Mouse (Mus musculus) liver, embryonic 12.5 days (tissue): Measurements from ENCODE around the gene Acbd4. TPM values are rescaled to one million over a fixed set of nuclear protein-coding genes. Genes with fewer than 3 reads are reported as not detected.
A peak's percentile ranks its signal among the peaks of the same experiment; 100 is the strongest.

Experiments used
- ATAC-seq: fragments of 200-750 bp; cut with Nextera tagmentation; 2 replicates; pipeline ENCODE4 v1.8.0; 2017; ENCODE audit warnings: moderate number of reproducible peaks, mild to moderate bottlenecking, moderate library complexity
- H3K27ac ChIP-seq: fragments of 300-500 bp; sonication (generic); 2 replicates; pipeline ENCODE4 v1.5.1; 2016; ENCODE audit warnings: mild to moderate bottlenecking
- H3K27me3 ChIP-seq: fragments of 300-500 bp; sonication (generic); replicated peaks from 2 replicates; pipeline ENCODE4 v1.6.1; 2016; ENCODE audit warnings: mild to moderate bottlenecking, moderate library complexity
- H3K36me3 ChIP-seq: fragments of 300-500 bp; sonication (generic); 2 replicates; pipeline ENCODE4 v1.6.1; 2016; ENCODE audit warnings: mild to moderate bottlenecking, moderate library complexity
- H3K4me1 ChIP-seq: fragments of 300-500 bp; sonication (generic); 2 replicates; pipeline ENCODE4 v1.6.1; 2016
- H3K4me2 ChIP-seq: fragments of 300-500 bp; sonication (generic); 2 replicates; pipeline ENCODE4 v1.6.1; 2016; ENCODE audit warnings: mild to moderate bottlenecking, moderate library complexity
- H3K4me3 ChIP-seq: fragments of 300-500 bp; sonication (generic); 2 replicates; pipeline ENCODE4 v1.5.1; 2016; ENCODE audit warnings: mild to moderate bottlenecking, moderate library complexity
- H3K9ac ChIP-seq: fragments of 300-500 bp; sonication (generic); 2 replicates; pipeline ENCODE4 v1.6.1; 2016; ENCODE audit warnings: mild to moderate bottlenecking, moderate library complexity
- H3K9me3 ChIP-seq: fragments of 300-500 bp; sonication (generic); replicated peaks from 2 replicates; pipeline ENCODE4 v1.6.1; 2016; ENCODE audit warnings: mild to moderate bottlenecking, moderate library complexity
- WGBS: fragments of 180-500 bp; shearing (Covaris S2); methylation state at CpG from one replicate; pipeline ENCODE4 v1.1.7; 2016; ENCODE audit not compliant: insufficient replicate concordance; 5-methylcytosine and 5-hydroxymethylcytosine counted together
- polyA plus RNA-seq: library from polyadenylated mRNA; unstranded; fragments of >200 nt; fragmentation: Nextera tagmentation; extraction: Ambion mirVana; gene quantifications from 2 replicates; pipeline ENCODE4 v1.2.1, GENCODE M21; 2016

The Acbd4 gene
- polyA plus RNA-seq, 1 experiment from 2014 or later: 40.6 TPM

GRCm38 (mm10) chr11:103158621-103159478, 57.4 kb downstream of the Acbd4 start:
- Histone ChIP-seq H3K9me3 (no peaks in the 10 kb centered on the region), H3K4me2 (peak overlapping the region; percentile 81), H3K9ac (peak overlapping the region; percentile 64), H3K27me3 (no peaks in the 10 kb centered on the region), H3K4me3 (peak overlapping the region; percentile 50), H3K4me1 (peaks cover 19% of the 10 kb centered on the region), H3K36me3 (no peaks in the 10 kb centered on the region), H3K27ac (peak overlapping the region; percentile 66)
- 4% methylated on average over 25 of the region's 25 CpGs for WGBS
- ATAC-seq: peak; percentile 94

GRCm38 (mm10) chr11:103160738-103161137, 59.3 kb downstream of the Acbd4 start:
- H3K27me3 ChIP-seq: no peaks in the 10 kb centered on the region
- 0 out of 2 replicates have a peak, but pooled peaks cover under 1% of the 10 kb centered on the region for H3K9me3 ChIP-seq
- peaks cover 25% of the 10 kb centered on the region for H3K4me1 ChIP-seq
- no peak overlapping the region for H3K27ac ChIP-seq
- H3K9ac ChIP-seq: no peak overlapping the region
- H3K4me2 ChIP-seq: no peak overlapping the region
- H3K4me3 ChIP-seq: no peak overlapping the region
- 83% methylated on average over 11 of the region's 11 CpGs for WGBS
- H3K36me3 ChIP-seq: no peaks in the 10 kb centered on the region
- ATAC-seq: no peak

- ATAC-seq: no peak
- no peak overlapping the region for H3K4me2 ChIP-seq
Observed at GRCm38 (mm10) chr11:103161449-103161848, 60.0 kb downstream of the Acbd4 start.

More at GRCm38 (mm10) chr11:103161449-103161848, 60.0 kb downstream of the Acbd4 start:
- no peak overlapping the region for H3K9ac ChIP-seq
- H3K9me3 ChIP-seq: 0 out of 2 replicates have a peak, but pooled peaks cover 5% of the 10 kb centered on the region
- 67% methylated on average over 7 of the region's 7 CpGs for WGBS
- H3K36me3 ChIP-seq: no peaks in the 10 kb centered on the region
- H3K27me3 ChIP-seq: no peaks in the 10 kb centered on the region
- peaks cover 25% of the 10 kb centered on the region for H3K4me1 ChIP-seq
- no peak overlapping the region for H3K27ac ChIP-seq
- no peak overlapping the region for H3K4me3 ChIP-seq

Other genes starting within 250 kb of the Acbd4 start
- gene Eftud2, start 220.7 kb upstream of the Acbd4 start, polyA plus RNA-seq: 192 and 196 TPM in 2 replicates
- gene Ccdc103, start 220.5 kb upstream of the Acbd4 start, polyA plus RNA-seq: 0.85 and 0.97 TPM in 2 replicates
- not detected in 2 replicates for gene Fam187a, start 216.5 kb upstream of the Acbd4 start, polyA plus RNA-seq
- gene Gfap, start 200.8 kb upstream of the Acbd4 start, polyA plus RNA-seq: 7.3 and 7.6 TPM in 2 replicates
- 12.4 and 14.0 TPM in 2 replicates for gene Kif18b, start 176.6 kb upstream of the Acbd4 start, polyA plus RNA-seq
- gene C1ql1, start 155.0 kb upstream of the Acbd4 start, polyA plus RNA-seq: 0.72 and 0.75 TPM in 2 replicates
- gene Nmt1, start 73.5 kb upstream of the Acbd4 start, polyA plus RNA-seq: 47.9 and 54.8 TPM in 2 replicates
- gene Dcakd, start 73.3 kb upstream of the Acbd4 start, polyA plus RNA-seq: 41.0 and 41.7 TPM in 2 replicates
- gene Plcd3, start within 50 bp of the Acbd4 start, polyA plus RNA-seq: 0.74 and 0.79 TPM in 2 replicates
- 2.4 and 3.0 TPM in 2 replicates for gene Hexim1, start 14.5 kb downstream of the Acbd4 start, polyA plus RNA-seq
- 9.5 and 10.0 TPM in 2 replicates for gene Hexim2, start 30.7 kb downstream of the Acbd4 start, polyA plus RNA-seq
- 5.2 and 5.7 TPM in 2 replicates for gene Fmnl1, start 69.4 kb downstream of the Acbd4 start, polyA plus RNA-seq
- gene 1700023F06Rik, start 106.9 kb downstream of the Acbd4 start, polyA plus RNA-seq: 0.11 TPM in 1 of 2 replicates, not detected in the other
- not detected in 2 replicates for gene Spata32, start 116.8 kb downstream of the Acbd4 start, polyA plus RNA-seq
- gene Map3k14, start 165.8 kb downstream of the Acbd4 start, polyA plus RNA-seq: 0.84 and 0.93 TPM in 2 replicates